Mouse (Mus musculus) gastrocnemius, postnatal 10 days (tissue): ENCODE results near the gene Pdk3. TPM values are rescaled to one million over a fixed set of nuclear protein-coding genes. Genes with fewer than 3 reads are reported as not detected.

Experiments used
- total RNA-seq, 2 experiments: library from RNA; stranded (reverse); gene quantifications; 2 replicates each; pipeline ENCODE4 v1.2.3; 2021

Pdk3 gene
- total RNA-seq, 2 experiments from 2014 or later: 7.6 to 10.6 TPM

Other genes starting within 250 kb of the Pdk3 start
- 1 to 10 TPM; 6.8 to 7.6 TPM for gene Pola1, start 200.0 kb downstream of the Pdk3 start, total RNA-seq
- 1 to 10 TPM; 1.5 to 3.2 TPM for gene Pcyt1b, start 177.3 kb downstream of the Pdk3 start, total RNA-seq
- not detected for gene AU015836, start 136.5 kb upstream of the Pdk3 start, total RNA-seq